Mouse (Mus musculus) liver, embryonic 14.5 days (tissue): Measurements from ENCODE around the gene Pik3ap1.

Experiments
- CTCF ChIP-seq: IDR thresholded peaks from 2 replicates; pipeline ENCODE4 v1.5.1; 2016; ENCODE audit warnings: antibody characterized with exemption, low read depth, control low read depth
- EP300 ChIP-seq: IDR thresholded peaks from 2 replicates; pipeline ENCODE4 v1.6.1; 2016; ENCODE audit warnings: antibody characterized with exemption, low read depth

- no peak for TF ChIP-seq CTCF
- TF ChIP-seq EP300, result no peak
Observed at GRCm38 (mm10) chr19:41388242-41388641, 3.3 kb upstream of the Pik3ap1 start.
